Mouse (Mus musculus): ENCODE results near the gene Fgfr2. TPM values are rescaled to one million over a fixed set of nuclear protein-coding genes. Genes with fewer than 3 reads are reported as not detected.

Fgfr2 gene
- polyA plus RNA-seq, 1 experiment from 2014 or later, result 86.9 TPM

DNA sequence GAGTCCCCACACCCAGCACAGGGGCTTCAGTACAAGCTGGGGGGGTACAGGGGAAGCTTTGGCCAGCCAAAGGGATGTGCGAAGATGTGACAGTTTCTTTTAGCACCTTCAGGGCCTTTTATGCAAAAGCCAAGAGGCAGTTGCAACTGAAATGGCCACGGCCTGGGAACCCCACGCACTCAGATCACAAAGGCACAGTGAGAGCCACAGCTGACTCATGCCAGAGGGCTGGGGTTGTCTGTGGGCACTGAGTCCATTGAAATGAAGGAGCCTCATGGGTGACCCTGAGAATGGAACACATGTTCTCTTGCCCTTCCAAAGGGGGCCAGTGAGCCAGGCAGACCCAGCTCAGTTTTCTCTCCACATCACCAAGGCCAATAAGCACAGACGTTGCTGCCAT lies 114.5 kb downstream of the Fgfr2 start:
- Histone ChIP-seq H3K4me1 (ENCODE audit: control insufficient read depth, insufficient read depth, low read length) (peaks cover 2% of the 10 kb centered on the region; the same call in 1 of the 2 replicates), H3K27me3 (ENCODE audit: control insufficient read depth, insufficient read depth, low read length) (no peaks in the 10 kb centered on the region), H3K9me3 (ENCODE audit: control insufficient read depth, low read length) (no peaks in the 10 kb centered on the region), H3K4me2 (ENCODE audit: low read depth) (no peak overlapping the region), H3K36me3 (ENCODE audit: control insufficient read depth, insufficient read depth, low read length) (0 out of 2 replicates have a peak, but pooled peaks cover 2% of the 10 kb centered on the region), H3K9ac (ENCODE audit: low read length) (no peak overlapping the region), H3K27ac (ENCODE audit: low read depth, low read length) (no peak overlapping the region), H3K4me3 (ENCODE audit: low read depth, low read length) (no peak overlapping the region)
- no peak for DNase-seq (ENCODE audit: low spot score)
- 79% methylated on average over 4 of the region's 4 CpGs for WGBS
- ATAC-seq (ENCODE audit: insufficient read depth, low FRiP score, low TSS enrichment), result no peak

DNA sequence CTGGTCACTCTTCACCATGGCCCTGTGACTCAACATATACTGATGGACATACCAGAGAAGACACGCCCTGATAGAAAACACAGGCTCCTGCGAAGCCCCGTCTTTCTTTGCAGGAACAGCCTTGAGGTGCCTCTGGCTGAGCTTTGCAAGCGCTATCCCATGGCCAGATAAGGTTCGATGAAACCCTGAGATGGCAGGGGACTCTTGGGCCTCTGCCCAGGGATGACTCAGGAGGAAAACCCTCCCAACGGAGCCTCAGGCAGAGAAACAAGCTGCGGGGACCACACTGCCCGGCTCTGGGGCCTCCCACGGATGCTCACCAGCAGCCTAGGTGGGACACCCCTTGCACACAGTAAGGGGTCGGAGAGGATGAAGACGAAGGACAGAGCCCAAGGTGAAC lies 115.8 kb downstream of the Fgfr2 start:
- WGBS, result 88% methylated on average over 11 of the region's 11 CpGs
- no peak for ATAC-seq (ENCODE audit: insufficient read depth, low FRiP score, low TSS enrichment)
- H3K27ac ChIP-seq (ENCODE audit: low read depth, low read length), result no peak overlapping the region

DNA sequence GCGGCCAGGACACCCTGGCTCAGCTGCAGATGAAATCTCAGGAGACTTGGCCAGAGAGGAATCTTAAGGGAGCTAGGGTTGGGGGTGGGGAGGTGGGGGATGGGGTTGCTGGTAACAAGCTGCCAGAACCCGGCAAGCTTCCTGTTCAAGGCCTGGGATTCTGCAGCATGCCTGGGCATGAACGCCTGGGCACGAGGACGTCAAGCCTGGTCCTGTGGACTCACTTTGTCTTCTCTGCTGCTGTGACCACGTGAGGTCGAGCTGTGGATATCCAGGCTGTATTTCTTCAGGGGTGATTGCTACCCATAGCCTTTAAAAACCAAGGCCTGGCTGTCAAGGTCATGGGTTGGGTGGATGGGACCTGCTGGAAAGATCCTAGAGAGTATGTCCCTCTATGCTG lies 117.4 kb downstream of the Fgfr2 start:
- H3K27ac ChIP-seq (ENCODE audit: low read depth, low read length), result no peak overlapping the region
- H3K9me3 ChIP-seq (ENCODE audit: control insufficient read depth, low read length), result no peaks in the 10 kb centered on the region
- H3K4me2 ChIP-seq (ENCODE audit: low read depth), result no peak overlapping the region
- H3K4me3 ChIP-seq (ENCODE audit: low read depth, low read length), result no peak overlapping the region
- H3K9ac ChIP-seq (ENCODE audit: low read length), result no peak overlapping the region
- 88% methylated on average over 7 of the region's 7 CpGs for WGBS
- no peaks in the 10 kb centered on the region for H3K27me3 ChIP-seq (ENCODE audit: control insufficient read depth, insufficient read depth, low read length)
- peaks cover 2% of the 10 kb centered on the region; the same call in 1 of the 2 replicates for H3K4me1 ChIP-seq (ENCODE audit: control insufficient read depth, insufficient read depth, low read length)
- 0 out of 2 replicates have a peak, but pooled peaks cover 2% of the 10 kb centered on the region for H3K36me3 ChIP-seq (ENCODE audit: control insufficient read depth, insufficient read depth, low read length)
- no peak for ATAC-seq (ENCODE audit: insufficient read depth, low FRiP score, low TSS enrichment)
- no peak for DNase-seq (ENCODE audit: low spot score)

More for the DNA sequence above, 115.8 kb downstream of the Fgfr2 start:
- no peak for DNase-seq (ENCODE audit: low spot score)
- no peaks in the 10 kb centered on the region for H3K27me3 ChIP-seq (ENCODE audit: control insufficient read depth, insufficient read depth, low read length)
- peaks cover 2% of the 10 kb centered on the region; the same call in 1 of the 2 replicates for H3K4me1 ChIP-seq (ENCODE audit: control insufficient read depth, insufficient read depth, low read length)
- no peak overlapping the region for H3K4me2 ChIP-seq (ENCODE audit: low read depth)
- H3K4me3 ChIP-seq (ENCODE audit: low read depth, low read length), result no peak overlapping the region
- no peak overlapping the region for H3K9ac ChIP-seq (ENCODE audit: low read length)
- H3K9me3 ChIP-seq (ENCODE audit: control insufficient read depth, low read length), result no peaks in the 10 kb centered on the region
- H3K36me3 ChIP-seq (ENCODE audit: control insufficient read depth, insufficient read depth, low read length), result 0 out of 2 replicates have a peak, but pooled peaks cover 2% of the 10 kb centered on the region

DNA sequence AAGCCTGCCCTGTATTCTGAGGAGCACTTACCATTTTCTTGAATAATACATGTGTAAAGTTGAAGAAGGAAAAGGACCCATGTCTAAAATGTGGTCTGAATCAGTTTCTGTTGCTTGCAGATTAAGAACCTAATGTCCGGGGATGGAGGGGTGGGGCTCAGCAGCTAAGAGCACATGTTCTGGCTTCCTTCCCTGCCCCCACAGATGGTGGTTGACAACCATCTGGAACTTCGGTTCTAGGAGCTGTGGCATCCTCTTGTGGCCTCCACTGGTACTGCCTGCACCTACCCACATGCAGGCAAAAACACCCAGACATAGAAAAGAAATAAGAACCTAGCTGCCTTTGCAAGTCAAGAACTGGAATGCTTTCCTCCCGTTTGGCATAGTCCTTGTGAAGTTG lies 119.7 kb downstream of the Fgfr2 start:
- Histone ChIP-seq H3K36me3 (ENCODE audit: control insufficient read depth, insufficient read depth, low read length) (peaks cover 3% of the 10 kb centered on the region; the same call in 1 of the 2 replicates), H3K4me2 (ENCODE audit: low read depth) (no peak overlapping the region), H3K9me3 (ENCODE audit: control insufficient read depth, low read length) (no peaks in the 10 kb centered on the region), H3K27ac (ENCODE audit: low read depth, low read length) (no peak overlapping the region), H3K4me1 (ENCODE audit: control insufficient read depth, insufficient read depth, low read length) (peaks cover 2% of the 10 kb centered on the region; the same call in 1 of the 2 replicates), H3K4me3 (ENCODE audit: low read depth, low read length) (no peak overlapping the region), H3K27me3 (ENCODE audit: control insufficient read depth, insufficient read depth, low read length) (no peaks in the 10 kb centered on the region), H3K9ac (ENCODE audit: low read length) (no peak overlapping the region)
- 43% methylated on average over 3 of the region's 3 CpGs for WGBS
- ATAC-seq (ENCODE audit: insufficient read depth, low FRiP score, low TSS enrichment) (no peak), DNase-seq (ENCODE audit: low spot score) (peak; percentile 67)

DNA sequence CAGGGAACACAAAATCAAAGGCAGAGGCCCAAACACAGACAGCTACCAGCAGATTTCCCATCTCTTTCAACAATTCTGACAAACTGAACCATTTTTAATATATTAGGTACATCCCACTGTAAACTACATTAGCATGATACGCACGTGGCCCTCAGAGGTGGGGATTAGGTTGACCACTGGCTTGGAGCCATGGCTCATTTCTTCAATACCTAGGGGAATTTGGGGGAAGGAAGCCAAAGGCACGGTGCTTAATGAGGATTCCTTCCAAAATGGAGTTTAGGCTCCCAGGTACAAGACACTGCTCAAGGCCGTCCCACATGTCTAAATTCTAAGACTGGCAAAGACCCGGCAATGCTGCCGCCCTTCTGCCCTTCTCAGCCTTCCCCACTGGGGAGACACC lies 120.9 kb downstream of the Fgfr2 start:
- ATAC-seq (ENCODE audit: insufficient read depth, low FRiP score, low TSS enrichment), result no peak
- WGBS, result 93% methylated on average over 6 of the region's 6 CpGs
- Histone ChIP-seq H3K4me2 (ENCODE audit: low read depth) (no peak overlapping the region), H3K4me3 (ENCODE audit: low read depth, low read length) (no peak overlapping the region), H3K4me1 (ENCODE audit: control insufficient read depth, insufficient read depth, low read length) (no peaks in the 10 kb centered on the region; the same call in 1 of the 2 replicates), H3K9me3 (ENCODE audit: control insufficient read depth, low read length) (no peaks in the 10 kb centered on the region), H3K36me3 (ENCODE audit: control insufficient read depth, insufficient read depth, low read length) (peaks cover 10% of the 10 kb centered on the region), H3K27ac (ENCODE audit: low read depth, low read length) (no peak overlapping the region), H3K27me3 (ENCODE audit: control insufficient read depth, insufficient read depth, low read length) (no peaks in the 10 kb centered on the region), H3K9ac (ENCODE audit: low read length) (no peak overlapping the region)
- DNase-seq (ENCODE audit: low spot score), result no peak

DNA sequence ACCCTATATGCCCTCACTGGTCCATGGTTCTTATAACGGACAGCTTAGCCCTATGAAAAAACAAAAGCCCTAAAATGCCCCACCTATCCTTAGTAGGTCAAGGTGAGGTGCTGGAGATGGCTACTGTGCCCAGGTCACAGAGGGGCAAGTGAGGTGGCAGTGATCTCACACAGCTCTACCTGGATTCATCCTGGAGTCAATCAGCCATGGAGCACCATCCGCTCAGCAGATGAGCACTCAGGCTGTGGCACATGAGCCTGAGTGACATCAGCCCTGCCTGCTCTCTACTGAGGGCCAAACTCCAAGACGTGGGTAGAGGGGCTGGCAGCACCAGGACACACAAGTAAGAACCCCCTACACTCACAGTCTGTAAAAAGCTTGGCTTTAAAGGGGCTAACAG lies 121.8 kb downstream of the Fgfr2 start:
- H3K9me3 ChIP-seq (ENCODE audit: control insufficient read depth, low read length), result no peaks in the 10 kb centered on the region
- 95% methylated on average over 3 of the region's 3 CpGs for WGBS
- no peak overlapping the region for H3K4me3 ChIP-seq (ENCODE audit: low read depth, low read length)
- no peak overlapping the region for H3K27ac ChIP-seq (ENCODE audit: low read depth, low read length)
- no peak overlapping the region for H3K4me2 ChIP-seq (ENCODE audit: low read depth)
- H3K9ac ChIP-seq (ENCODE audit: low read length), result no peak overlapping the region
- no peaks in the 10 kb centered on the region; the same call in 1 of the 2 replicates for H3K4me1 ChIP-seq (ENCODE audit: control insufficient read depth, insufficient read depth, low read length)
- ATAC-seq (ENCODE audit: insufficient read depth, low FRiP score, low TSS enrichment) (no peak), DNase-seq (ENCODE audit: low spot score) (no peak)
- H3K36me3 ChIP-seq (ENCODE audit: control insufficient read depth, insufficient read depth, low read length), result peaks cover 13% of the 10 kb centered on the region
- no peaks in the 10 kb centered on the region for H3K27me3 ChIP-seq (ENCODE audit: control insufficient read depth, insufficient read depth, low read length)

DNA sequence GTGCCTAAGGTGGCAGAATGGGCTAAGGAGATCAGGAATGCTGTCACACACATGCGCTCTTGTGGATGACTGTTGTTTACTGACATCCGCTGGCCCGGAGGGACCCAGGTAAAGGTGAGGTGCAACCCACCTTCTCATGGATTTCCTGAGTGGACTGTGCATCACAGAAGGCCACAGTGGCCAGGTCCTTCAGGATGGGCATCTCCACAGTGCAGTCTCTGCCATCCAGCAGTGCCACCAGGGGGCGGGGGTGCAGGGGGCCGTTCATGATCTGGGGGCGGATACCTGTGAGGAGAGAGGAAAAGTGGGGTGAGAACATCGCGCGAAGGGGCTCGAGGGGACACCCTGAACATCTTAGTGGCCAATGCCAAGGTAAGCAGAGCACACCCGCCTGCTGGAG lies 124.1 kb downstream of the Fgfr2 start:
- no peak for ATAC-seq (ENCODE audit: insufficient read depth, low FRiP score, low TSS enrichment)
- no peak overlapping the region for H3K4me3 ChIP-seq (ENCODE audit: low read depth, low read length)
- H3K27me3 ChIP-seq (ENCODE audit: control insufficient read depth, insufficient read depth, low read length), result no peaks in the 10 kb centered on the region
- no peak overlapping the region for H3K4me2 ChIP-seq (ENCODE audit: low read depth)
- H3K36me3 ChIP-seq (ENCODE audit: control insufficient read depth, insufficient read depth, low read length), result peaks cover 11% of the 10 kb centered on the region
- H3K9me3 ChIP-seq (ENCODE audit: control insufficient read depth, low read length), result no peaks in the 10 kb centered on the region
- H3K27ac ChIP-seq (ENCODE audit: low read depth, low read length), result no peak overlapping the region
- WGBS, result 94% methylated on average over 11 of the region's 11 CpGs
- no peak overlapping the region for H3K9ac ChIP-seq (ENCODE audit: low read length)
- DNase-seq (ENCODE audit: low spot score), result no peak
- no peaks in the 10 kb centered on the region for H3K4me1 ChIP-seq (ENCODE audit: control insufficient read depth, insufficient read depth, low read length)

DNA sequence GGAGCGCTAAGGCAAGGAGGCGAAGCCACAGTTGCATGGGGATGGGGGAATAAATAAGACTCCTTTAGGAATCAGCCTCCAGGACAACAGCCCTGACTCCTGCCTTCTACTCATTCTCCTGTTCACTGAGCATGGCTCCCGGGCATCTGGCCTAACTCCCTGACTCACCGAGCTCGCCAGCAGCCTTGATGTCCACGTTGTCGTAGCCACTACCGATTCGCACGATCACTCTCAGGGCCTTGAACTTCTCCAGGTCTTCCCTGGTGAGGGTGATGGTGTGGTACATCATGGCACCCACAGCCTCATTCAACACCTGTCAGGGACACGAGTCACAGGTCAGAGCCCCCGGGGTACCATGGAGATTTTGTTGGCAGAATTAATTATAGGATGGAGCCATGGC lies 124.5 kb downstream of the Fgfr2 start:
- H3K36me3 ChIP-seq (ENCODE audit: control insufficient read depth, insufficient read depth, low read length), result peaks cover 11% of the 10 kb centered on the region
- no peaks in the 10 kb centered on the region for H3K4me1 ChIP-seq (ENCODE audit: control insufficient read depth, insufficient read depth, low read length)
- H3K27me3 ChIP-seq (ENCODE audit: control insufficient read depth, insufficient read depth, low read length), result no peaks in the 10 kb centered on the region
- no peak overlapping the region for H3K9ac ChIP-seq (ENCODE audit: low read length)
- no peak overlapping the region for H3K27ac ChIP-seq (ENCODE audit: low read depth, low read length)
- 98% methylated on average over 12 of the region's 12 CpGs for WGBS
- no peak overlapping the region for H3K4me2 ChIP-seq (ENCODE audit: low read depth)
- H3K9me3 ChIP-seq (ENCODE audit: control insufficient read depth, low read length), result no peaks in the 10 kb centered on the region
- ATAC-seq (ENCODE audit: insufficient read depth, low FRiP score, low TSS enrichment) (no peak), DNase-seq (ENCODE audit: low spot score) (no peak)
- no peak overlapping the region for H3K4me3 ChIP-seq (ENCODE audit: low read depth, low read length)

DNA sequence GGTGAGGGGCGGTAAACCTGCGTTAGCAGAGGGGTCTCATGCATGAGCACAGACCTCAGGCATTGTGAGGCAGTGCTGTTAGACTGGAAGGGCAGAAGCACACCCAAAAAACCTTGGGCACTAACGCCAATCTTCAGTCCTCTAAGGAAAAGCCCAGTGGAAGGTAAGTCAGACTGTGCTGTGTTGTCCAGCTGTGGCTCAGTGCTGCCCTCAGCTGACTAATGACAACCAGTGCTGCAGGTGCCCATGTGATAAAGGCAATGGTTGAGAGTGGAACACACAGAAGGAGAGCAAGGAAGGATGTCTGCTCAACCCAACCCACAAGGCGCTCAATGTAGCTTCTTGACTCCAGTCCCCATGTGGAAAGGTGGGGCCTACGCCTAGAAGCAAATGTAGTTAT lies 126.8 kb downstream of the Fgfr2 start:
- H3K4me3 ChIP-seq (ENCODE audit: low read depth, low read length), result no peak overlapping the region
- no peaks in the 10 kb centered on the region for H3K27me3 ChIP-seq (ENCODE audit: control insufficient read depth, insufficient read depth, low read length)
- H3K4me1 ChIP-seq (ENCODE audit: control insufficient read depth, insufficient read depth, low read length), result no peaks in the 10 kb centered on the region
- no peak overlapping the region for H3K4me2 ChIP-seq (ENCODE audit: low read depth)
- no peak overlapping the region for H3K27ac ChIP-seq (ENCODE audit: low read depth, low read length)
- WGBS, result 91% methylated on average over 5 of the region's 5 CpGs
- peaks cover 16% of the 10 kb centered on the region for H3K36me3 ChIP-seq (ENCODE audit: control insufficient read depth, insufficient read depth, low read length)
- H3K9me3 ChIP-seq (ENCODE audit: control insufficient read depth, low read length), result no peaks in the 10 kb centered on the region
- ATAC-seq (ENCODE audit: insufficient read depth, low FRiP score, low TSS enrichment) (no peak), DNase-seq (ENCODE audit: low spot score) (no peak)
- H3K9ac ChIP-seq (ENCODE audit: low read length), result no peak overlapping the region
